Mouse (Mus musculus) heart, embryonic 14.5 days (tissue): ENCODE measurements around the gene Ick. TPM values are rescaled to one million over a fixed set of nuclear protein-coding genes. Genes with fewer than 3 reads are reported as not detected.
A peak's percentile ranks its signal among the peaks of the same experiment; 100 is the strongest.
"Not testable (repeated sequence)": the region's sequence is repeated elsewhere in the genome, so short reads cannot be mapped to it uniquely, and the experiment has no call there.

ENCODE experiments used
- ATAC-seq: fragments of 200-750 bp; cut with Nextera tagmentation; 2 replicates; pipeline ENCODE4 v1.8.0; 2017; ENCODE audit warnings: low read depth, moderate TSS enrichment; ENCODE audit not compliant: insufficient number of reproducible peaks, insufficient read depth, low FRiP score
- H3K27ac ChIP-seq, 2 experiments: fragments of 200-500 bp in 1 of 2; fragments of 300-500 bp in 1 of 2; sonication (generic) in 1 of 2; replicated peaks in 1 of 2; 2 replicates each; pipeline ENCODE4 v1.5.1; 2012 to 2014; ENCODE audit warnings: low read depth in 2 of 2, low read length in 2 of 2, control low read depth in 1 of 2, mild to moderate bottlenecking in 1 of 2, mixed read lengths in 1 of 2; ENCODE audit not compliant: control insufficient read depth in 1 of 2, insufficient read depth in 1 of 2
- H3K27me3 ChIP-seq: fragments of 300-500 bp; sonication (generic); 2 replicates; pipeline ENCODE4 v1.6.1; 2014; ENCODE audit warnings: mild to moderate bottlenecking, low read length, control low read depth; ENCODE audit not compliant: control insufficient read depth, insufficient read depth
- H3K36me3 ChIP-seq: fragments of 300-500 bp; sonication (generic); 2 replicates; pipeline ENCODE4 v1.6.1; 2014; ENCODE audit warnings: mild to moderate bottlenecking, control low read depth, low read length, mixed read lengths; ENCODE audit not compliant: control insufficient read depth, insufficient read depth
- H3K4me1 ChIP-seq, 2 experiments: fragments of 200-500 bp in 1 of 2; fragments of 300-500 bp in 1 of 2; sonication (generic) in 1 of 2; 2 replicates each; pipeline ENCODE4 v1.6.1; 2012 to 2014; ENCODE audit warnings: low read length in 2 of 2, control low read depth in 1 of 2, mixed read lengths in 1 of 2; ENCODE audit not compliant: control insufficient read depth in 2 of 2, insufficient read depth in 2 of 2
- H3K4me2 ChIP-seq: fragments of 300-500 bp; sonication (generic); 2 replicates; pipeline ENCODE4 v1.6.1; 2014; ENCODE audit warnings: mild to moderate bottlenecking, low read length
- H3K4me3 ChIP-seq, 2 experiments: fragments of 200-500 bp in 1 of 2; fragments of 300-500 bp in 1 of 2; sonication (generic) in 1 of 2; 2 replicates each; pipeline ENCODE4 v1.5.1; 2012 to 2014; ENCODE audit warnings: low read length in 2 of 2, mild to moderate bottlenecking in 2 of 2, control low read depth in 1 of 2, low read depth in 1 of 2, moderate library complexity in 1 of 2; ENCODE audit not compliant: control insufficient read depth in 1 of 2, insufficient read depth in 1 of 2
- H3K9ac ChIP-seq: fragments of 300-500 bp; sonication (generic); 2 replicates; pipeline ENCODE4 v1.6.1; 2014; ENCODE audit warnings: mild to moderate bottlenecking, low read length
- H3K9me3 ChIP-seq: fragments of 300-500 bp; sonication (generic); 2 replicates; pipeline ENCODE4 v1.6.1; 2016; ENCODE audit warnings: low read length, control low read depth; ENCODE audit not compliant: control insufficient read depth
- WGBS: fragments of 180-500 bp; shearing (Covaris S2); extraction: QIAGEN DNeasy Blood & Tissue Kit; methylation state at CpG from one replicate; pipeline ENCODE4 v1.1.7; 2014; 5-methylcytosine and 5-hydroxymethylcytosine counted together
- polyA plus RNA-seq: library from polyadenylated mRNA; unstranded; fragments of >200 nt; fragmentation: Nextera tagmentation; extraction: Ambion mirVana; gene quantifications from 2 replicates; pipeline ENCODE4 v1.2.1, GENCODE M21; 2014

The Ick gene
- 16.0 and 16.6 TPM in 2 replicates for polyA plus RNA-seq

GRCm38 (mm10) chr9:78108796-78109239, at the start of gene Ick, which contains the start of gene Fbxo9:
Ick (plus strand) TSS chr9:78109192.
Fbxo9 (minus strand) TSS chr9:78109065.
- H3K27me3 ChIP-seq = no peaks in the 10 kb centered on the region
- peak within 1 kb of the TSS; percentile 83 for H3K4me2 ChIP-seq
- peak; percentile 85 for ATAC-seq
- peak within 1 kb of the TSS; percentile 75 to 95 for H3K4me3 ChIP-seq
- H3K36me3 ChIP-seq = peaks cover 19% of the 10 kb centered on the region
- peak within 1 kb of the TSS; percentile 96 for H3K9ac ChIP-seq
- 0% methylated on average over 20 of the region's 20 CpGs for WGBS
- peak within 1 kb of the TSS; percentile 85 to 97 for H3K27ac ChIP-seq
- peaks cover 4 to 20% of the 10 kb centered on the region in 2 experiments; a peak in 3 of 4 replicates for H3K4me1 ChIP-seq
- no peaks in the 10 kb centered on the region for H3K9me3 ChIP-seq

- ATAC-seq = no peak
- Histone ChIP-seq H3K36me3 (no peaks in the 10 kb centered on the region), H3K4me3 (no peak overlapping the region), H3K27me3 (no peaks in the 10 kb centered on the region), H3K4me2 (no peak overlapping the region), H3K4me1 (peaks cover 0 to 7% of the 10 kb centered on the region in 2 experiments; a peak in 1 of 4 replicates), H3K27ac (no peak overlapping the region), H3K9me3 (no peaks in the 10 kb centered on the region), H3K9ac (no peak overlapping the region)
- 73% methylated on average over 16 of the region's 16 CpGs for WGBS
Observed at GRCm38 (mm10) chr9:78059525-78060120, 49.4 kb upstream of the Ick start.

GRCm38 (mm10) chr9:78062392-78062791, 46.6 kb upstream of the Ick start:
- Histone ChIP-seq H3K27me3 (no peaks in the 10 kb centered on the region), H3K4me1 (peaks cover 0 to 7% of the 10 kb centered on the region in 2 experiments; a peak in 1 of 4 replicates), H3K27ac (no peak overlapping the region), H3K4me3 (no peak overlapping the region), H3K4me2 (no peak overlapping the region), H3K36me3 (no peaks in the 10 kb centered on the region), H3K9ac (no peak overlapping the region), H3K9me3 (no peaks in the 10 kb centered on the region)
- WGBS = 79% methylated on average over 9 of the region's 9 CpGs
- ATAC-seq = no peak

- H3K9me3 ChIP-seq = no peaks in the 10 kb centered on the region
- ATAC-seq = no peak
- no peaks in the 10 kb centered on the region for H3K27me3 ChIP-seq
- WGBS = 49% methylated on average over 10 of the region's 10 CpGs
- no peak overlapping the region for H3K27ac ChIP-seq
- peaks cover 0 to 7% of the 10 kb centered on the region in 2 experiments; a peak in 1 of 4 replicates for H3K4me1 ChIP-seq
- H3K4me2 ChIP-seq = peak overlapping the region; percentile 18; the same call in 1 of the 2 replicates
- H3K9ac ChIP-seq = no peak overlapping the region
- H3K36me3 ChIP-seq = no peaks in the 10 kb centered on the region
- H3K4me3 ChIP-seq = no peak overlapping the region
Observed at GRCm38 (mm10) chr9:78064121-78064520, 44.9 kb upstream of the Ick start.

- Histone ChIP-seq H3K9ac (no peak overlapping the region), H3K27me3 (no peaks in the 10 kb centered on the region), H3K27ac (no peak overlapping the region), H3K4me3 (no peak overlapping the region), H3K36me3 (no peaks in the 10 kb centered on the region), H3K4me2 (no peak overlapping the region), H3K4me1 (no peaks in the 10 kb centered on the region), H3K9me3 (no peaks in the 10 kb centered on the region)
- 65% methylated on average over 5 of the region's 5 CpGs for WGBS
- no peak for ATAC-seq
Observed at GRCm38 (mm10) chr9:78070496-78070895, 38.5 kb upstream of the Ick start.

- Histone ChIP-seq H3K4me2 (no peak overlapping the region), H3K27me3 (no peaks in the 10 kb centered on the region), H3K27ac (no peak overlapping the region), H3K36me3 (no peaks in the 10 kb centered on the region), H3K9ac (no peak overlapping the region), H3K4me1 (no peaks in the 10 kb centered on the region), H3K9me3 (no peaks in the 10 kb centered on the region), H3K4me3 (no peak overlapping the region)
- ATAC-seq = no peak
- 86% methylated on average over 4 of the region's 4 CpGs for WGBS
Observed at GRCm38 (mm10) chr9:78071626-78072025, 37.4 kb upstream of the Ick start.

GRCm38 (mm10) chr9:78073291-78073690, 35.7 kb upstream of the Ick start:
- not testable (repeated sequence) for H3K4me3 ChIP-seq, H3K36me3 ChIP-seq, ATAC-seq, H3K4me1 ChIP-seq, H3K27ac ChIP-seq, H3K9ac ChIP-seq, H3K27me3 ChIP-seq, H3K4me2 ChIP-seq, H3K9me3 ChIP-seq
- 85% methylated on average over 3 of the region's 3 CpGs for WGBS
